Mouse (Mus musculus) A20 (cell line): ENCODE measurements around the gene Gpsm2.
A peak's percentile ranks its signal among the peaks of the same experiment; 100 is the strongest.
"Not testable (repeated sequence)": the region's sequence is repeated elsewhere in the genome, so short reads cannot be mapped to it uniquely, and the experiment has no call there.

Experiments
- DNase-seq: peaks from one replicate; pipeline ENCODE4 v3.0.0-alpha.2; 2011; ENCODE audit warnings: low read depth, low spot score

Gene Gpsm2

GRCm38 (mm10) chr3:108727344-108727743 is 5.2 kb upstream of the Gpsm2 start:
- DNase-seq = no peak

- DNase-seq = no peak
Observed at GRCm38 (mm10) chr3:108726413-108726812, 4.3 kb upstream of the Gpsm2 start.

- DNase-seq = peak; percentile 74
Observed at GRCm38 (mm10) chr3:108721076-108721991, 775 bp downstream of the Gpsm2 start.

- peak; percentile 17 for DNase-seq
Observed at GRCm38 (mm10) chr3:108719761-108720160, 2.3 kb downstream of the Gpsm2 start.

- peak; percentile 28 for DNase-seq
Observed at GRCm38 (mm10) chr3:108719357-108719756, 2.8 kb downstream of the Gpsm2 start.

- DNase-seq = peak; percentile 88
Observed at GRCm38 (mm10) chr3:108717896-108718502, 4.1 kb downstream of the Gpsm2 start.

- DNase-seq = no peak
Observed at GRCm38 (mm10) chr3:108714837-108715236, 7.3 kb downstream of the Gpsm2 start.

GRCm38 (mm10) chr3:108713065-108713675 is 8.9 kb downstream of the Gpsm2 start:
- DNase-seq = no peak

GRCm38 (mm10) chr3:108711296-108711695 is 10.8 kb downstream of the Gpsm2 start:
- no peak for DNase-seq

GRCm38 (mm10) chr3:108702789-108703188 is 19.3 kb downstream of the Gpsm2 start:
- DNase-seq = no peak

GRCm38 (mm10) chr3:108701256-108701655 is 20.9 kb downstream of the Gpsm2 start:
- peak; percentile 36 for DNase-seq

- no peak for DNase-seq
Observed at GRCm38 (mm10) chr3:108699786-108700185, 22.3 kb downstream of the Gpsm2 start.

- no peak for DNase-seq
Observed at GRCm38 (mm10) chr3:108698662-108699061, 23.4 kb downstream of the Gpsm2 start.

- DNase-seq = no peak
Observed at GRCm38 (mm10) chr3:108694321-108694720, 27.8 kb downstream of the Gpsm2 start.

- DNase-seq = no peak
Observed at GRCm38 (mm10) chr3:108689979-108690378, 32.1 kb downstream of the Gpsm2 start.

GRCm38 (mm10) chr3:108689446-108689845 is 32.7 kb downstream of the Gpsm2 start:
- no peak for DNase-seq

GRCm38 (mm10) chr3:108689015-108689441 is 33.1 kb downstream of the Gpsm2 start:
- no peak for DNase-seq

GRCm38 (mm10) chr3:108685701-108686100 is 36.4 kb downstream of the Gpsm2 start:
- DNase-seq = no peak

- DNase-seq = not testable (repeated sequence)
Observed at GRCm38 (mm10) chr3:108683597-108683996, 38.5 kb downstream of the Gpsm2 start.

GRCm38 (mm10) chr3:108681004-108681403 is 41.1 kb downstream of the Gpsm2 start:
- no peak for DNase-seq

- DNase-seq = no peak
Observed at GRCm38 (mm10) chr3:108676616-108677015, 45.5 kb downstream of the Gpsm2 start.

- DNase-seq = peak; percentile 41
Observed at GRCm38 (mm10) chr3:108660941-108661340, 61.2 kb downstream of the Gpsm2 start.
